Mouse (Mus musculus) testis, adult 2 months (tissue): ENCODE data around the gene Olfr223. TPM values are rescaled to one million over a fixed set of nuclear protein-coding genes. Genes with fewer than 3 reads are reported as not detected.
A peak's percentile ranks its signal among the peaks of the same experiment; 100 is the strongest.
"Not testable (repeated sequence)": the region's sequence is repeated elsewhere in the genome, so short reads cannot be mapped to it uniquely, and the experiment has no call there.

ENCODE experiments used
- H3K27ac ChIP-seq: fragments of 200-500 bp; 2 replicates; pipeline ENCODE4 v1.5.1; 2012; ENCODE audit warnings: low read depth, low read length; ENCODE audit not compliant: control insufficient read depth, insufficient read depth
- H3K27me3 ChIP-seq: fragments of 200-500 bp; 2 replicates; pipeline ENCODE4 v1.6.1; 2012; ENCODE audit warnings: mild to moderate bottlenecking, low read length, moderate library complexity; ENCODE audit not compliant: control insufficient read depth, insufficient read depth
- H3K36me3 ChIP-seq: fragments of 200-500 bp; 2 replicates; pipeline ENCODE4 v1.6.1; 2012; ENCODE audit warnings: mild to moderate bottlenecking, low read length; ENCODE audit not compliant: control insufficient read depth, insufficient read depth
- H3K4me1 ChIP-seq: fragments of 200-500 bp; 2 replicates; pipeline ENCODE4 v1.6.1; 2012; ENCODE audit warnings: low read length; ENCODE audit not compliant: control insufficient read depth, insufficient read depth
- H3K4me3 ChIP-seq: fragments of 200-500 bp; 2 replicates; pipeline ENCODE4 v1.5.1; 2012; ENCODE audit warnings: low read depth, mild to moderate bottlenecking, low read length, moderate library complexity, mixed read lengths; ENCODE audit not compliant: control insufficient read depth
- CTCF ChIP-seq: fragments of 200-500 bp; IDR thresholded peaks from 2 replicates; pipeline ENCODE4 v1.5.1; 2012; ENCODE audit warnings: low read depth, mild to moderate bottlenecking, inconsistent platforms, low read length, moderate library complexity; ENCODE audit not compliant: control insufficient read depth, insufficient read depth, insufficient replicate concordance
- POLR2A ChIP-seq: fragments of 200-500 bp; IDR thresholded peaks from 2 replicates; pipeline ENCODE4 v1.6.1; 2012; ENCODE audit warnings: low read depth, mild to moderate bottlenecking, inconsistent platforms, low read length, moderate library complexity; ENCODE audit not compliant: control insufficient read depth
- polyA plus RNA-seq: library from polyadenylated mRNA; depleted of rRNA; stranded (reverse); fragments of >200 nt; gene quantifications from 2 replicates; pipeline ENCODE4 v1.2.3, GENCODE M21; 2012

Gene Olfr223
- polyA plus RNA-seq, 1 experiment = not detected

- TF ChIP-seq CTCF = no peak
- no peak for TF ChIP-seq POLR2A
- Histone ChIP-seq H3K4me1 (no peaks in the 10 kb centered on the region), H3K27me3 (no peaks in the 10 kb centered on the region), H3K27ac (no peak overlapping the region), H3K4me3 (no peak overlapping the region), H3K36me3 (no peaks in the 10 kb centered on the region)
Measured at GRCm38 (mm10) chr11:59584539-59584938, 8.6 kb downstream of the Olfr223 start.

DNA sequence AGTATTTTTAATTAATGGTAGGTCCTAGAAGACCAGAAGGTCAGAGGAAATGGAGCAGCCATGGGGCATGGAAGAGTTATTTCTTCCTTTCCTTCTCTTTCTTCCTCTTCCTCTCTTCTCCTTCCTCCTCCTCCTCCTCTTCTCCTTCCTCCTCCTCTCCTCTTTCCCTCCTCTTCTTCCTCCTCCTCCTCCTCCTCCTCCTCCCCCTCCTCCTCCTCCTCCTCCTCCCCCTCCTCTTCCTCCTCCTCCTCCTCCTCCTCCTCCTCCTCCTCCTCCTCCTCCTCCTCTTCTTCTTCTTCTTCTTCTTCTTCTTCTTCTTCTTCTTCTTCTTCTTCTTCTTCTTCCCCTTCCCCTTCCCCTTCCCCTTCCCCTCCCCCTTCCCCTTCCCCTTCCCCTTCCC is 17.0 kb downstream of the Olfr223 start, which contains the start of gene Olfr222:
TSS of gene Olfr222 (minus strand) at position 101 of the 400 bp plus-strand sequence.
- H3K4me1 ChIP-seq, H3K36me3 ChIP-seq, H3K27ac ChIP-seq, H3K27me3 ChIP-seq, H3K4me3 ChIP-seq: not testable (repeated sequence)

DNA sequence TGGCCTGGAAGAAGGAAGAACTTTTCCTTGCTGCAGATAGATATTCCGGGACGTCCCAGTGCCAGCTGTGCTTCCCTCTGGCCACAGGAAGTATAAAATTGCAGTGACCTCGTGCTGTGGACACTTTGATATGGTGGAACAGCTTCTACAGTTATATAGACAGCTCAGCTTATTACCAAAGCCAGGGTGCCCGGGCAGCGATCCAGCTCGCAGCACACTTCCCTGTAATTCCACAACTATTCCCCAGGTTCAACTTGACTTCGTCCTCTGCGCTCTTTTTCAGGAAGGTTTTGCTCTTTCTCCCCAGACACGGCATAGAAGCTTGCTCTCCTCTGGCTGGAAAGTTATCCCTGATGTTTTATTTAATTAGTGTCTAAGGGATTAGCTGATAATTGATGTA is 17.4 kb downstream of the Olfr223 start:
- TF ChIP-seq CTCF (no peak), POLR2A (no peak)
- Histone ChIP-seq H3K4me3 (no peak overlapping the region), H3K27ac (no peak overlapping the region), H3K36me3 (no peaks in the 10 kb centered on the region), H3K4me1 (no peaks in the 10 kb centered on the region), H3K27me3 (no peaks in the 10 kb centered on the region)

- H3K4me1 ChIP-seq = no peaks in the 10 kb centered on the region; the same call in 1 of the 2 replicates
- TF ChIP-seq CTCF (peak; percentile 17; the same call in 1 of the 2 replicates), POLR2A (no peak)
- H3K27ac ChIP-seq = no peak overlapping the region
- no peaks in the 10 kb centered on the region for H3K27me3 ChIP-seq
- H3K4me3 ChIP-seq = no peak overlapping the region
- no peaks in the 10 kb centered on the region for H3K36me3 ChIP-seq
Measured at GRCm38 (mm10) chr11:59569306-59569705, 23.8 kb downstream of the Olfr223 start.

GRCm38 (mm10) chr11:59562837-59563236 is 30.3 kb downstream of the Olfr223 start:
- H3K4me1 ChIP-seq = no peaks in the 10 kb centered on the region; the same call in 1 of the 2 replicates
- no peak overlapping the region for H3K4me3 ChIP-seq
- no peaks in the 10 kb centered on the region for H3K27me3 ChIP-seq
- H3K27ac ChIP-seq = no peak overlapping the region
- H3K36me3 ChIP-seq = no peaks in the 10 kb centered on the region
- TF ChIP-seq POLR2A (no peak), CTCF (no peak)

DNA sequence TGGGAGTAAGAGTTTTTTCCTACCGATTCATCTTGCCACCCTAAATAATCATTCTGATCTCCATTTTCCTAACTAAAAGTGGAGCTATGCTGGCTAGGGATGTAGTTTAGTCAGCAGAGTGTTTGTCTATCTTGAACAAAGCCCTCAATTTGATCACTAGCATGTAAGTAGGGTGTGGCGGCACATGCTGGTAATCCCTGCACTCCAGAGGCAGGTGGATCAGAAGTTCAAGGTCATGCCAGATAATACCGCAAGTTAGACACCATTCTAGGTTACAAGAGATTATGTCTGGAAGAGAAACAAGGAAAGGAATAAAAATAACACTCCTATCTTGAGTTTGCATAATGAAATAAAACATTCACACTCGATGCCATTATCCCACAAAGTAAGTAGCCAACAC is 30.8 kb downstream of the Olfr223 start:
- no peak overlapping the region for H3K4me3 ChIP-seq
- no peak for TF ChIP-seq CTCF

DNA sequence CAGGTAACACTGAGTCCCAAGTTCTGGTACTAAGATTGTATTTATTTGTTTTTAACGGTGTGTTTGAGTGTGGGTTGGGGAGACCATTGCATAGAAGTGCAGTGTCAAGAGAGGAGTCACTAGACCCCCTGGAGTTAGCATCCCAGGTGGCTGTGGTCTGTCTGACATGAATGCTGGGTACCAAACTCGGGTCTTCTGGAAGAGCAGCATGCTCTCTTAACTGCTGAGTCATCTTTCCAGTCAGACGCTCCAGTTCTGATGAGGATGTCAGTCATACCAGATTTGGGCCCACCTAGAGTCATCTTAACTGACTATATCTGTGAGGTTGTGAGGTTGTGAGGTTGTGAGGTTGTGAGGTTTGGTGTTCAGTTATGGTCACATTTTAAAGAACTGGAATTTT is 32.2 kb downstream of the Olfr223 start:
- Histone ChIP-seq H3K27me3 (no peaks in the 10 kb centered on the region), H3K27ac (no peak overlapping the region), H3K4me3 (no peak overlapping the region), H3K4me1 (no peaks in the 10 kb centered on the region; the same call in 1 of the 2 replicates), H3K36me3 (no peaks in the 10 kb centered on the region)
- TF ChIP-seq CTCF (no peak), POLR2A (no peak)

More for the DNA sequence above, 30.8 kb downstream of the Olfr223 start:
- Histone ChIP-seq H3K27me3 (no peaks in the 10 kb centered on the region), H3K36me3 (no peaks in the 10 kb centered on the region), H3K4me1 (no peaks in the 10 kb centered on the region; the same call in 1 of the 2 replicates), H3K27ac (no peak overlapping the region)

GRCm38 (mm10) chr11:59554535-59554934 is 38.6 kb downstream of the Olfr223 start:
- H3K36me3 ChIP-seq = no peaks in the 10 kb centered on the region
- H3K27ac ChIP-seq = no peak overlapping the region
- no peak overlapping the region for H3K4me3 ChIP-seq
- H3K27me3 ChIP-seq = no peaks in the 10 kb centered on the region
- no peaks in the 10 kb centered on the region for H3K4me1 ChIP-seq
- TF ChIP-seq CTCF = no peak
- no peak for TF ChIP-seq POLR2A
